Mouse (Mus musculus): ENCODE measurements around the gene Entpd5. TPM values are rescaled to one million over a fixed set of nuclear protein-coding genes. Genes with fewer than 3 reads are reported as not detected.

Entpd5 gene
- polyA plus RNA-seq, 1 experiment from 2014 or later, result 32.2 TPM

Other genes with a start within 250 kb of the Entpd5 start
- gene Elmsan1, start 190.1 kb downstream of the Entpd5 start, polyA plus RNA-seq (2015; fragmentation: Nextera tagmentation; extraction: Ambion mirVana), result 6.0 and 10.0 TPM in 2 replicates
- 69.3 and 89.7 TPM in 2 replicates for gene Ptgr2, start 123.8 kb downstream of the Entpd5 start, polyA plus RNA-seq (2015; fragmentation: Nextera tagmentation; extraction: Ambion mirVana)
- gene Zfp410, start 92.2 kb downstream of the Entpd5 start, polyA plus RNA-seq (2015; fragmentation: Nextera tagmentation; extraction: Ambion mirVana), result 46.3 and 56.1 TPM in 2 replicates
- 73.7 and 77.7 TPM in 2 replicates for gene Coq6, start 47.4 kb downstream of the Entpd5 start, polyA plus RNA-seq (2015; fragmentation: Nextera tagmentation; extraction: Ambion mirVana)
- 7.1 TPM in 2 replicates for gene Fam161b, start 47.2 kb downstream of the Entpd5 start, polyA plus RNA-seq (2015; fragmentation: Nextera tagmentation; extraction: Ambion mirVana)
- gene Bbof1, start within 50 bp of the Entpd5 start, polyA plus RNA-seq (2015; fragmentation: Nextera tagmentation; extraction: Ambion mirVana), result 1.1 and 1.5 TPM in 2 replicates
- 19.7 and 22.2 TPM in 2 replicates for gene Rnf113a2, start 8.2 kb upstream of the Entpd5 start, polyA plus RNA-seq (2015; fragmentation: Nextera tagmentation; extraction: Ambion mirVana)
- gene Aldh6a1, start 42.0 kb upstream of the Entpd5 start, polyA plus RNA-seq (2015; fragmentation: Nextera tagmentation; extraction: Ambion mirVana), result 55.5 and 58.9 TPM in 2 replicates
- 13.3 and 15.1 TPM in 2 replicates for gene Lin52, start 42.4 kb upstream of the Entpd5 start, polyA plus RNA-seq (2015; fragmentation: Nextera tagmentation; extraction: Ambion mirVana)
- not detected in 2 replicates for gene Vsx2, start 160.7 kb upstream of the Entpd5 start, polyA plus RNA-seq (2015; fragmentation: Nextera tagmentation; extraction: Ambion mirVana)
- gene Abcd4, start 208.4 kb upstream of the Entpd5 start, polyA plus RNA-seq (2015; fragmentation: Nextera tagmentation; extraction: Ambion mirVana), result 9.3 and 13.6 TPM in 2 replicates
- 0.33 TPM in 1 of 2 replicates, not detected in the other for gene Vrtn, start 232.0 kb upstream of the Entpd5 start, polyA plus RNA-seq (2015; fragmentation: Nextera tagmentation; extraction: Ambion mirVana)

Data from heart, embryonic 15.5 days (tissue).